Mouse (Mus musculus): ENCODE results near the gene Cxcl16. TPM values are rescaled to one million over a fixed set of nuclear protein-coding genes. Genes with fewer than 3 reads are reported as not detected.
"Not testable (repeated sequence)": the region's sequence is repeated elsewhere in the genome, so short reads cannot be mapped to it uniquely, and the experiment has no call there.

The Cxcl16 gene
- polyA plus RNA-seq, 1 experiment from 2014 or later: 0.84 TPM

GRCm38 (mm10) chr11:70432895-70433568 is 26.8 kb downstream of the Cxcl16 start:
- Histone ChIP-seq H3K4me3 (ENCODE audit: low read depth, low read length) (peak overlapping the region; percentile 76), H3K4me1 (ENCODE audit: control insufficient read depth, insufficient read depth, low read length) (peaks cover 14% of the 10 kb centered on the region), H3K4me2 (ENCODE audit: low read depth) (peak overlapping the region; percentile 61), H3K36me3 (ENCODE audit: control insufficient read depth, insufficient read depth, low read length) (peaks cover 5% of the 10 kb centered on the region; the same call in 1 of the 2 replicates), H3K27ac (ENCODE audit: low read depth, low read length) (peak overlapping the region; percentile 81), H3K9ac (ENCODE audit: low read length) (peak overlapping the region; percentile 84), H3K9me3 (ENCODE audit: control insufficient read depth, low read length) (no peaks in the 10 kb centered on the region), H3K27me3 (ENCODE audit: control insufficient read depth, insufficient read depth, low read length) (no peaks in the 10 kb centered on the region)
- ATAC-seq (ENCODE audit: insufficient read depth, low FRiP score, low TSS enrichment) (peak; percentile 45), DNase-seq (ENCODE audit: low spot score) (peak; percentile 54)
- WGBS: 9% methylated on average over 15 of the region's 15 CpGs

DNA sequence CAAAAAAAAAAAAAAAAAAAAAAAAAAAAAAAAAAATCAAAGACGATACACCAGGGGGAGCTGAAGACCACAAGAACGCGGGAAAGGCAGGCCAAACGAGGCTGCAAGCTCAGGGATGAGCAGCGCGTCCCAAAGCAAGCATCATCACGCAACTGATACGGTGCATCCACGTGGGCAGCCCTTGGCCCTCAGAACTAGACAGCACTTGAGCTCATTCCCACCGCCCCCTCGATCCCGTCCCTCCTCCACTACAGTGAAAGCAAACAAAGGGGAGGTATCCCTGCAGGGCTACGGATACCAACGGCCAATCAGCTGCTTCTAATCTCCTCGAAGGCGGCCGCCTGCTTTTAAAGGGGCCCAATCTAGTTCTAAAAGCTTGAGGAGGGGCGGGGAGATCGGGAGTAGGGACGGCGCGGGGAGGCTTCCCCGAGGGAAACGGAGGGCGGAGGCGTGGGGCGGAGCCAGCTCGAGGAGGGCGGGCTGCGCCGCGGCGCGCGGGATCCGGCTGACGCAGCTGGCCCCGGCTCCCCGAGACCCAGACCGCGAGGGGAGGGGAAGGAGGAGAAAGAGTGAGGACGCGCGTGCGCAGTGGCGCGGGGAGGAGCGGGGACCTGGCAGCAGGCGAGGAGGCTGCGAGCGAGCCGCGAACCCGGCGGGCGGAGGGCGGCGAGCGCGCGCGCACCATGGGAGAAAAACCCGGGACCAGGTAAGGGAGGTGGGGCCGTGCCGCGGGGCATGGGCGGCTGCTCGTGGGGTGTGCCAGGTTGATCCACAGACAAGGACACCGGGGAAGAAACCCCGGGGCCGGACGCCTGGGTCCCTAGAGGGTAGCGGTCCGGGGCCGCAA is 27.5 kb downstream of the Cxcl16 start, which contains the start of gene Arrb2:
Gene Arrb2, plus strand, starts transcription at position 588 of the 847 bp plus-strand sequence.
- DNase-seq (ENCODE audit: low spot score) (peak; percentile 99), ATAC-seq (ENCODE audit: insufficient read depth, low FRiP score, low TSS enrichment) (peak; percentile 90)
- WGBS: under 1% methylated on average over 66 of the region's 75 CpGs

DNA sequence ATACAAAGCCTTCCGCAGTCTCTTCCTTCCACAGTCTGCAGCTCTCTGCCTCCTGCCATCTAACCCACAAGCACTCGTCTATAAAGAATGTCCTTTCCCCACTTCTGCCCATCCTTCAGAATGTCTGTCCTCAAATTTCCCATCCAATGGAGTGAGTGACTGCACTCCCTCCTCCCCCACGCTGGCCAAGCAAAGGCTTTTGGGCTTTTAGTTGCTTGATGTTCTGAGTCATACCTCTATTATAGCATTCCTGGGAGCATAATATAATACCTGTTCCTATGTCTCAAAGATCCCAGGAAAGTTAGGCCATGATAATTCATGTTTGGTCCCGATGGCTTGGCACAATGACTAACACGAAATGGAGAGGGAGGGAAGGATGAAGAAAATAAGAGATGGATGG is 28.2 kb downstream of the Cxcl16 start:
- Histone ChIP-seq H3K9ac (ENCODE audit: low read length) (no peak overlapping the region; the same call in 1 of the 2 replicates), H3K36me3 (ENCODE audit: control insufficient read depth, insufficient read depth, low read length) (no peaks in the 10 kb centered on the region; the same call in 1 of the 2 replicates), H3K4me3 (ENCODE audit: low read depth, low read length) (peak overlapping the region; percentile 76), H3K27me3 (ENCODE audit: control insufficient read depth, insufficient read depth, low read length) (no peaks in the 10 kb centered on the region), H3K27ac (ENCODE audit: low read depth, low read length) (peak overlapping the region; percentile 81; the same call in 1 of the 2 replicates), H3K9me3 (ENCODE audit: control insufficient read depth, low read length) (no peaks in the 10 kb centered on the region), H3K4me1 (ENCODE audit: control insufficient read depth, insufficient read depth, low read length) (peaks cover 14% of the 10 kb centered on the region), H3K4me2 (ENCODE audit: low read depth) (peak overlapping the region; percentile 61)
- DNase-seq (ENCODE audit: low spot score): no peak
- no peak for ATAC-seq (ENCODE audit: insufficient read depth, low FRiP score, low TSS enrichment)
- 30% methylated on average over 5 of the region's 5 CpGs for WGBS

More for the DNA sequence above, 27.5 kb downstream of the Cxcl16 start, which contains the start of gene Arrb2:
- H3K27ac ChIP-seq (ENCODE audit: low read depth, low read length): peak within 1 kb of the TSS; percentile 81
- H3K4me3 ChIP-seq (ENCODE audit: low read depth, low read length): peak within 1 kb of the TSS; percentile 76
- H3K4me1 ChIP-seq (ENCODE audit: control insufficient read depth, insufficient read depth, low read length): peaks cover 14% of the 10 kb centered on the region
- H3K9me3 ChIP-seq (ENCODE audit: control insufficient read depth, low read length): no peaks in the 10 kb centered on the region
- peak within 1 kb of the TSS; percentile 61 for H3K4me2 ChIP-seq (ENCODE audit: low read depth)
- peak within 1 kb of the TSS; percentile 84 for H3K9ac ChIP-seq (ENCODE audit: low read length)
- H3K36me3 ChIP-seq (ENCODE audit: control insufficient read depth, insufficient read depth, low read length): peaks cover 2% of the 10 kb centered on the region; the same call in 1 of the 2 replicates
- no peaks in the 10 kb centered on the region for H3K27me3 ChIP-seq (ENCODE audit: control insufficient read depth, insufficient read depth, low read length)

DNA sequence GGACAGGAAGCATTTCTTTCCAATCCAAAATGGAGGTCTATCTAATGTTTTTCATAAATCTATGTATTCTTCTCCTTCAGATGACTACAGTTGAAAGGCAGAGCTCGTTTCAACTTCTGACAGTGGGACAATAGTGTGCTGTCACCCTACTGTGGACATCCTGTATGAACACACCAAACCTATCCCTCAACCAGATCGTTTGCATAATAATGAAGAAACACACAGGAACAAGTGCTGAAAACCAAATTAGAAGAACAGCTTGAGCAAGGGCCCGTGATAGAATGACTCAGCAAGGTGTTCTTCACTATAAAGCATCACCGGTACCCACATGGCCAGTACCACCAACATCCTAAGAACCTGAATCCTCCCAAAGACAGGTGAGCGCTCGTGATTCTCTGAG is 33.2 kb downstream of the Cxcl16 start:
- ATAC-seq (ENCODE audit: insufficient read depth, low FRiP score, low TSS enrichment): not testable (repeated sequence)

GRCm38 (mm10) chr11:70419486-70419885 is 40.3 kb downstream of the Cxcl16 start:
- Histone ChIP-seq H3K27me3 (ENCODE audit: control insufficient read depth, insufficient read depth, low read length) (no peaks in the 10 kb centered on the region), H3K4me2 (ENCODE audit: low read depth) (no peak overlapping the region), H3K4me1 (ENCODE audit: control insufficient read depth, insufficient read depth, low read length) (no peaks in the 10 kb centered on the region), H3K9me3 (ENCODE audit: control insufficient read depth, low read length) (no peaks in the 10 kb centered on the region), H3K36me3 (ENCODE audit: control insufficient read depth, insufficient read depth, low read length) (no peaks in the 10 kb centered on the region), H3K4me3 (ENCODE audit: low read depth, low read length) (no peak overlapping the region), H3K27ac (ENCODE audit: low read depth, low read length) (no peak overlapping the region), H3K9ac (ENCODE audit: low read length) (no peak overlapping the region)
- 75% methylated on average over 5 of the region's 5 CpGs for WGBS
- no peak for DNase-seq (ENCODE audit: low spot score)
- ATAC-seq (ENCODE audit: insufficient read depth, low FRiP score, low TSS enrichment): no peak

More for the DNA sequence above, 33.2 kb downstream of the Cxcl16 start:
- not testable (repeated sequence) for H3K4me3 ChIP-seq (ENCODE audit: low read depth, low read length); H3K9ac ChIP-seq (ENCODE audit: low read length); H3K9me3 ChIP-seq (ENCODE audit: control insufficient read depth, low read length); H3K4me1 ChIP-seq (ENCODE audit: control insufficient read depth, insufficient read depth, low read length); H3K36me3 ChIP-seq (ENCODE audit: control insufficient read depth, insufficient read depth, low read length); DNase-seq (ENCODE audit: low spot score); H3K27ac ChIP-seq (ENCODE audit: low read depth, low read length); H3K4me2 ChIP-seq (ENCODE audit: low read depth); H3K27me3 ChIP-seq (ENCODE audit: control insufficient read depth, insufficient read depth, low read length)
- 73% methylated on average over 6 of the region's 6 CpGs for WGBS

GRCm38 (mm10) chr11:70418199-70418598 is 41.6 kb downstream of the Cxcl16 start:
- H3K36me3 ChIP-seq (ENCODE audit: control insufficient read depth, insufficient read depth, low read length): no peaks in the 10 kb centered on the region
- no peaks in the 10 kb centered on the region for H3K27me3 ChIP-seq (ENCODE audit: control insufficient read depth, insufficient read depth, low read length)
- WGBS: 73% methylated on average over 4 of the region's 4 CpGs
- H3K27ac ChIP-seq (ENCODE audit: low read depth, low read length): no peak overlapping the region
- DNase-seq (ENCODE audit: low spot score): no peak
- no peaks in the 10 kb centered on the region for H3K4me1 ChIP-seq (ENCODE audit: control insufficient read depth, insufficient read depth, low read length)
- H3K4me3 ChIP-seq (ENCODE audit: low read depth, low read length): no peak overlapping the region
- H3K4me2 ChIP-seq (ENCODE audit: low read depth): no peak overlapping the region
- no peaks in the 10 kb centered on the region for H3K9me3 ChIP-seq (ENCODE audit: control insufficient read depth, low read length)
- H3K9ac ChIP-seq (ENCODE audit: low read length): no peak overlapping the region
- no peak for ATAC-seq (ENCODE audit: insufficient read depth, low FRiP score, low TSS enrichment)

GRCm38 (mm10) chr11:70413961-70414360 is 45.8 kb downstream of the Cxcl16 start:
- Histone ChIP-seq H3K36me3 (ENCODE audit: control insufficient read depth, insufficient read depth, low read length) (no peaks in the 10 kb centered on the region), H3K27ac (ENCODE audit: low read depth, low read length) (no peak overlapping the region), H3K4me1 (ENCODE audit: control insufficient read depth, insufficient read depth, low read length) (peaks cover 4% of the 10 kb centered on the region; the same call in 1 of the 2 replicates), H3K4me3 (ENCODE audit: low read depth, low read length) (no peak overlapping the region), H3K27me3 (ENCODE audit: control insufficient read depth, insufficient read depth, low read length) (no peaks in the 10 kb centered on the region), H3K9me3 (ENCODE audit: control insufficient read depth, low read length) (no peaks in the 10 kb centered on the region), H3K4me2 (ENCODE audit: low read depth) (no peak overlapping the region), H3K9ac (ENCODE audit: low read length) (no peak overlapping the region)
- peak; percentile 67 for DNase-seq (ENCODE audit: low spot score)
- 19% methylated on average over 3 of the region's 3 CpGs for WGBS
- no peak for ATAC-seq (ENCODE audit: insufficient read depth, low FRiP score, low TSS enrichment)

DNA sequence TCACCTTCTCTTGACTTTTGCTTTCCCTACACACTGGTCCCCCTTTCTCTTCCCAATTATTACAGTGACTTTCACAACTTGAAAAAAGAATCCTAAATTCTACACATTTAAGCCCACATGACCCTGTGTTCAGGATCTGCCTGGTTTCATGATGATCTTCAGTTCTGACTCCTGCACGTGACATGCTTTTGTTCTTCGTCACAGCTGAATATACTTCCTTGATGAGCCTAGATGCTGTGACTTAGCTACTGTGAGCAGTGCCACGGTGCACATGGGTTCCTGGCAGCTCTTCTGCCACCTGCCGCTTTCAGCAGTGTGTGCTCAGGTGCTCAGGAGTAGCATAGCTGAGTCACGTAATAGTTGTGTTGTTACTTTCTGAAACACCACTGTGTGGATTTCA is 47.2 kb downstream of the Cxcl16 start:
- H3K27ac ChIP-seq (ENCODE audit: low read depth, low read length): no peak overlapping the region
- H3K4me2 ChIP-seq (ENCODE audit: low read depth): no peak overlapping the region
- H3K9me3 ChIP-seq (ENCODE audit: control insufficient read depth, low read length): no peaks in the 10 kb centered on the region
- WGBS: 76% methylated on average over 5 of the region's 5 CpGs
- DNase-seq (ENCODE audit: low spot score): no peak
- ATAC-seq (ENCODE audit: insufficient read depth, low FRiP score, low TSS enrichment): no peak
- peaks cover 7% of the 10 kb centered on the region; the same call in 1 of the 2 replicates for H3K4me1 ChIP-seq (ENCODE audit: control insufficient read depth, insufficient read depth, low read length)
- H3K9ac ChIP-seq (ENCODE audit: low read length): no peak overlapping the region
- H3K27me3 ChIP-seq (ENCODE audit: control insufficient read depth, insufficient read depth, low read length): no peaks in the 10 kb centered on the region
- no peak overlapping the region for H3K4me3 ChIP-seq (ENCODE audit: low read depth, low read length)
- H3K36me3 ChIP-seq (ENCODE audit: control insufficient read depth, insufficient read depth, low read length): no peaks in the 10 kb centered on the region
